Mouse (Mus musculus): ENCODE measurements around the gene Orai3. TPM values are rescaled to one million over a fixed set of nuclear protein-coding genes. Genes with fewer than 3 reads are reported as not detected.

The Orai3 gene
- total and polyA plus RNA-seq, 3 experiments, result 37.5 to 47.2 TPM; not detected in 1

Other genes with a start within 250 kb of the Orai3 start
- not detected in 2 replicates for gene Tmem265, start 208.4 kb upstream of the Orai3 start, total RNA-seq (2012; rRNA removed)
- gene Tmem265, start 208.4 kb upstream of the Orai3 start, polyA plus RNA-seq (2012; ENCODE audit: insufficient read depth in 1 of 2, insufficient read length in 2 of 2, low read depth in 1 of 2, low replicate concordance in 2 of 2, missing spikeins in 1 of 2), result not detected
- 22.9 and 23.3 TPM in 2 replicates for gene Phkg2, start 196.5 kb upstream of the Orai3 start, total RNA-seq (2012; rRNA removed)
- gene Phkg2, start 196.5 kb upstream of the Orai3 start, polyA plus RNA-seq (2012; ENCODE audit: insufficient read depth in 1 of 2, insufficient read length in 2 of 2, low read depth in 1 of 2, low replicate concordance in 2 of 2, missing spikeins in 1 of 2), result 10 to 100 TPM in 1 of 2 experiments, not detected in 1; 70.8 TPM
- gene Ccdc189, start 181.2 kb upstream of the Orai3 start, total RNA-seq (2012; rRNA removed), result 3.6 and 6.9 TPM in 2 replicates
- 1 to 10 TPM in 1 of 2 experiments, not detected in 1; 4.2 TPM for gene Ccdc189, start 181.2 kb upstream of the Orai3 start, polyA plus RNA-seq (2012; ENCODE audit: insufficient read depth in 1 of 2, insufficient read length in 2 of 2, low read depth in 1 of 2, low replicate concordance in 2 of 2, missing spikeins in 1 of 2)
- gene Rnf40, start 181.0 kb upstream of the Orai3 start, total RNA-seq (2012; rRNA removed), result 43.8 and 49.5 TPM in 2 replicates
- gene Rnf40, start 181.0 kb upstream of the Orai3 start, polyA plus RNA-seq (2012; ENCODE audit: insufficient read depth in 1 of 2, insufficient read length in 2 of 2, low read depth in 1 of 2, low replicate concordance in 2 of 2, missing spikeins in 1 of 2), result 10 to 100 TPM in 1 of 2 experiments, not detected in 1; 75.1 TPM
- 9.4 and 12.6 TPM in 2 replicates for gene Zfp629, start 154.0 kb upstream of the Orai3 start, total RNA-seq (2012; rRNA removed)
- 10 to 100 TPM in 1 of 2 experiments, not detected in 1; 10.8 TPM for gene Zfp629, start 154.0 kb upstream of the Orai3 start, polyA plus RNA-seq (2012; ENCODE audit: insufficient read depth in 1 of 2, insufficient read length in 2 of 2, low read depth in 1 of 2, low replicate concordance in 2 of 2, missing spikeins in 1 of 2)
- 54.9 and 72.4 TPM in 2 replicates for gene Bcl7c, start 60.9 kb upstream of the Orai3 start, total RNA-seq (2012; rRNA removed)
- 10 to 100 TPM in 1 of 2 experiments, not detected in 1; 98.4 TPM for gene Bcl7c, start 60.9 kb upstream of the Orai3 start, polyA plus RNA-seq (2012; ENCODE audit: insufficient read depth in 1 of 2, insufficient read length in 2 of 2, low read depth in 1 of 2, low replicate concordance in 2 of 2, missing spikeins in 1 of 2)
- gene Ctf1, start 57.1 kb upstream of the Orai3 start, total RNA-seq (2012; rRNA removed), result 1.9 and 2.8 TPM in 2 replicates
- 1 to 10 TPM in 1 of 2 experiments, not detected in 1; 7.2 TPM for gene Ctf1, start 57.1 kb upstream of the Orai3 start, polyA plus RNA-seq (2012; ENCODE audit: insufficient read depth in 1 of 2, insufficient read length in 2 of 2, low read depth in 1 of 2, low replicate concordance in 2 of 2, missing spikeins in 1 of 2)
- gene Ctf2, start 37.6 kb upstream of the Orai3 start, total RNA-seq (2012; rRNA removed), result 0.36 and 0.39 TPM in 2 replicates
- gene Ctf2, start 37.6 kb upstream of the Orai3 start, polyA plus RNA-seq (2012; ENCODE audit: insufficient read depth in 1 of 2, insufficient read length in 2 of 2, low read depth in 1 of 2, low replicate concordance in 2 of 2, missing spikeins in 1 of 2), result 1 to 10 TPM in 1 of 2 experiments, not detected in 1; 1.0 TPM
- 37.7 and 46.7 TPM in 2 replicates for gene Fbxl19, start 25.3 kb upstream of the Orai3 start, total RNA-seq (2012; rRNA removed)
- gene Fbxl19, start 25.3 kb upstream of the Orai3 start, polyA plus RNA-seq (2012; ENCODE audit: insufficient read depth in 1 of 2, insufficient read length in 2 of 2, low read depth in 1 of 2, low replicate concordance in 2 of 2, missing spikeins in 1 of 2), result 10 to 100 TPM in 1 of 2 experiments, not detected in 1; 58.3 TPM
- 9.2 and 10.3 TPM in 2 replicates for gene Setd1a, start 6.9 kb downstream of the Orai3 start, total RNA-seq (2012; rRNA removed)
- 10 to 100 TPM in 1 of 2 experiments, not detected in 1; 55.9 TPM for gene Setd1a, start 6.9 kb downstream of the Orai3 start, polyA plus RNA-seq (2012; ENCODE audit: insufficient read depth in 1 of 2, insufficient read length in 2 of 2, low read depth in 1 of 2, low replicate concordance in 2 of 2, missing spikeins in 1 of 2)
- 0.73 and 0.88 TPM in 2 replicates for gene Gm49388, start 15.8 kb downstream of the Orai3 start, total RNA-seq (2012; rRNA removed)
- gene Gm49388, start 15.8 kb downstream of the Orai3 start, polyA plus RNA-seq (2012; ENCODE audit: insufficient read depth in 1 of 2, insufficient read length in 2 of 2, low read depth in 1 of 2, low replicate concordance in 2 of 2, missing spikeins in 1 of 2), result 1 to 10 TPM in 1 of 2 experiments, not detected in 1; 1.3 TPM
- gene Hsd3b7, start 30.8 kb downstream of the Orai3 start, total RNA-seq (2012; rRNA removed), result 0.59 and 1.4 TPM in 2 replicates
- under 1 TPM in 1 of 2 experiments, not detected in 1; 0.75 TPM for gene Hsd3b7, start 30.8 kb downstream of the Orai3 start, polyA plus RNA-seq (2012; ENCODE audit: insufficient read depth in 1 of 2, insufficient read length in 2 of 2, low read depth in 1 of 2, low replicate concordance in 2 of 2, missing spikeins in 1 of 2)
- 44.4 and 47.8 TPM in 2 replicates for gene Stx4a, start 54.5 kb downstream of the Orai3 start, total RNA-seq (2012; rRNA removed)
- gene Stx4a, start 54.5 kb downstream of the Orai3 start, polyA plus RNA-seq (2012; ENCODE audit: insufficient read depth in 1 of 2, insufficient read length in 2 of 2, low read depth in 1 of 2, low replicate concordance in 2 of 2, missing spikeins in 1 of 2), result 100 to 1,000 TPM in 1 of 2 experiments, not detected in 1; 121 TPM
- 0.03 and 0.15 TPM in 2 replicates for gene Stx1b, start 54.7 kb downstream of the Orai3 start, total RNA-seq (2012; rRNA removed)
- under 1 TPM in 1 of 2 experiments, not detected in 1; 0.56 TPM for gene Stx1b, start 54.7 kb downstream of the Orai3 start, polyA plus RNA-seq (2012; ENCODE audit: insufficient read depth in 1 of 2, insufficient read length in 2 of 2, low read depth in 1 of 2, low replicate concordance in 2 of 2, missing spikeins in 1 of 2)
- 30.1 and 35.8 TPM in 2 replicates for gene Zfp646, start 106.4 kb downstream of the Orai3 start, total RNA-seq (2012; rRNA removed)
- 10 to 100 TPM in 1 of 2 experiments, not detected in 1; 38.2 TPM for gene Zfp646, start 106.4 kb downstream of the Orai3 start, polyA plus RNA-seq (2012; ENCODE audit: insufficient read depth in 1 of 2, insufficient read length in 2 of 2, low read depth in 1 of 2, low replicate concordance in 2 of 2, missing spikeins in 1 of 2)
- 7.7 and 9.1 TPM in 2 replicates for gene Zfp668, start 107.0 kb downstream of the Orai3 start, total RNA-seq (2012; rRNA removed)
- gene Zfp668, start 107.0 kb downstream of the Orai3 start, polyA plus RNA-seq (2012; ENCODE audit: insufficient read depth in 1 of 2, insufficient read length in 2 of 2, low read depth in 1 of 2, low replicate concordance in 2 of 2, missing spikeins in 1 of 2), result 10 to 100 TPM in 1 of 2 experiments, not detected in 1; 15.6 TPM
- gene Prss53, start 121.2 kb downstream of the Orai3 start, total RNA-seq (2012; rRNA removed), result 0.10 and 0.15 TPM in 2 replicates
- gene Prss53, start 121.2 kb downstream of the Orai3 start, polyA plus RNA-seq (2012; ENCODE audit: insufficient read depth in 1 of 2, insufficient read length in 2 of 2, low read depth in 1 of 2, low replicate concordance in 2 of 2, missing spikeins in 1 of 2), result under 1 TPM in 1 of 2 experiments, not detected in 1; 0.77 TPM
- not detected in 2 replicates for gene Gm21974, start 125.6 kb downstream of the Orai3 start, total RNA-seq (2012; rRNA removed)
- gene Gm21974, start 125.6 kb downstream of the Orai3 start, polyA plus RNA-seq (2012; ENCODE audit: insufficient read depth in 1 of 2, insufficient read length in 2 of 2, low read depth in 1 of 2, low replicate concordance in 2 of 2, missing spikeins in 1 of 2), result not detected
- 28.7 and 36.2 TPM in 2 replicates for gene Vkorc1, start 125.8 kb downstream of the Orai3 start, total RNA-seq (2012; rRNA removed)
- gene Vkorc1, start 125.8 kb downstream of the Orai3 start, polyA plus RNA-seq (2012; ENCODE audit: insufficient read depth in 1 of 2, insufficient read length in 2 of 2, low read depth in 1 of 2, low replicate concordance in 2 of 2, missing spikeins in 1 of 2), result 10 to 100 TPM in 1 of 2 experiments, not detected in 1; 66.4 TPM
- gene Bckdk, start 134.3 kb downstream of the Orai3 start, total RNA-seq (2012; rRNA removed), result 32.6 and 35.0 TPM in 2 replicates
- gene Bckdk, start 134.3 kb downstream of the Orai3 start, polyA plus RNA-seq (2012; ENCODE audit: insufficient read depth in 1 of 2, insufficient read length in 2 of 2, low read depth in 1 of 2, low replicate concordance in 2 of 2, missing spikeins in 1 of 2), result 100 to 1,000 TPM in 1 of 2 experiments, not detected in 1; 126 TPM
- gene Kat8, start 142.7 kb downstream of the Orai3 start, total RNA-seq (2012; rRNA removed), result 40.3 and 45.8 TPM in 2 replicates
- 10 to 100 TPM in 1 of 2 experiments, not detected in 1; 39.5 TPM for gene Kat8, start 142.7 kb downstream of the Orai3 start, polyA plus RNA-seq (2012; ENCODE audit: insufficient read depth in 1 of 2, insufficient read length in 2 of 2, low read depth in 1 of 2, low replicate concordance in 2 of 2, missing spikeins in 1 of 2)
- 0.12 TPM in 1 of 2 replicates, not detected in the other for gene Prss8, start 160.3 kb downstream of the Orai3 start, total RNA-seq (2012; rRNA removed)
- gene Prss8, start 160.3 kb downstream of the Orai3 start, polyA plus RNA-seq (2012; ENCODE audit: insufficient read depth in 1 of 2, insufficient read length in 2 of 2, low read depth in 1 of 2, low replicate concordance in 2 of 2, missing spikeins in 1 of 2), result under 1 TPM in 1 of 2 experiments, not detected in 1; 0.21 TPM
- gene Prss36, start 176.9 kb downstream of the Orai3 start, total RNA-seq (2012; rRNA removed), result 1.7 and 1.9 TPM in 2 replicates
- 1 to 10 TPM in 1 of 2 experiments, not detected in 1; 5.1 TPM for gene Prss36, start 176.9 kb downstream of the Orai3 start, polyA plus RNA-seq (2012; ENCODE audit: insufficient read depth in 1 of 2, insufficient read length in 2 of 2, low read depth in 1 of 2, low replicate concordance in 2 of 2, missing spikeins in 1 of 2)
- gene Fus, start 197.6 kb downstream of the Orai3 start, total RNA-seq (2012; rRNA removed), result 49.7 and 60.5 TPM in 2 replicates
- 100 to 1,000 TPM; 346 to 848 TPM for gene Fus, start 197.6 kb downstream of the Orai3 start, polyA plus RNA-seq (2012; ENCODE audit: insufficient read depth in 1 of 2, insufficient read length in 2 of 2, low read depth in 1 of 2, low replicate concordance in 2 of 2, missing spikeins in 1 of 2)
- gene Pycard, start 224.1 kb downstream of the Orai3 start, total RNA-seq (2012; rRNA removed), result 0.10 and 0.12 TPM in 2 replicates
- under 1 TPM in 1 of 2 experiments, not detected in 1; 0.24 TPM for gene Pycard, start 224.1 kb downstream of the Orai3 start, polyA plus RNA-seq (2012; ENCODE audit: insufficient read depth in 1 of 2, insufficient read length in 2 of 2, low read depth in 1 of 2, low replicate concordance in 2 of 2, missing spikeins in 1 of 2)
- 0.13 and 0.19 TPM in 2 replicates for gene Trim72, start 234.1 kb downstream of the Orai3 start, total RNA-seq (2012; rRNA removed)
- gene Trim72, start 234.1 kb downstream of the Orai3 start, polyA plus RNA-seq (2012; ENCODE audit: insufficient read depth in 1 of 2, insufficient read length in 2 of 2, low read depth in 1 of 2, low replicate concordance in 2 of 2, missing spikeins in 1 of 2), result under 1 TPM in 1 of 2 experiments, not detected in 1; 0.14 TPM